Mouse (Mus musculus): ENCODE measurements around the gene Retreg1. TPM values are rescaled to one million over a fixed set of nuclear protein-coding genes. Genes with fewer than 3 reads are reported as not detected.
A peak's percentile ranks its signal among the peaks of the same experiment; 100 is the strongest.

Retreg1 gene
- total RNA-seq, 1 experiment, result 7.1 TPM

- Histone ChIP-seq H3K9ac (ENCODE audit: insufficient read depth, low read depth, low read length, poor library complexity, severe bottlenecking) (no peak overlapping the region), H3K27ac (ENCODE audit: insufficient read depth, low read depth, low read length, poor library complexity, severe bottlenecking) (no peak overlapping the region), H3K36me3 (ENCODE audit: control insufficient read depth, insufficient read depth, low read length, poor library complexity, severe bottlenecking) (peaks cover 92% of the 10 kb centered on the region), H3K9me3 (ENCODE audit: control insufficient read depth, insufficient read depth, low read depth, low read length) (no peaks in the 10 kb centered on the region), H3K4me3 (ENCODE audit: insufficient read depth in 1 of 2, low read depth in 1 of 2, low read length in 2 of 2, poor library complexity in 1 of 2, severe bottlenecking in 1 of 2) (no peak overlapping the region), H3K4me1 (ENCODE audit: control insufficient read depth in 2 of 2, insufficient read depth in 2 of 2, low read length in 2 of 2, poor library complexity in 1 of 2) (0 out of 4 replicates have a peak, but pooled peaks cover 0 to 2% of the 10 kb centered on the region in 2 experiments)
- peak; percentile 69 for DNase-seq (ENCODE audit: low read depth, low spot score)
- TF ChIP-seq CHD2 (IDR thresholded peaks at IDR 0.05; ENCODE audit: low read depth, low read length), result no peak
- TF ChIP-seq ZNF384 (IDR thresholded peaks at IDR 0.05; ENCODE audit: low read depth, low read length), result 0 out of 2 replicates have a peak, but pooled peaks have one; percentile 43
- no peak for TF ChIP-seq MAFK (IDR thresholded peaks at IDR 0.05; ENCODE audit: insufficient read depth, low read depth, low read length)
- TF ChIP-seq ZC3H11A (IDR thresholded peaks at IDR 0.05; ENCODE audit: borderline replicate concordance, low read depth, low read length), result no peak
- in situ Hi-C loops (cut with MboI; ENCODE audit: low sequenced_read_pairs in 2 of 2, unreplicated experiment in 2 of 2), result loop anchor here in 1 of 2 experiments (10.0 kb wide), 1 partner anchor 149 kb away; no protein-coding TSS in a partner anchor
Measured at GRCm38 (mm10) chr15:25805336-25806110, 37.5 kb upstream of the Retreg1 start.

DNA sequence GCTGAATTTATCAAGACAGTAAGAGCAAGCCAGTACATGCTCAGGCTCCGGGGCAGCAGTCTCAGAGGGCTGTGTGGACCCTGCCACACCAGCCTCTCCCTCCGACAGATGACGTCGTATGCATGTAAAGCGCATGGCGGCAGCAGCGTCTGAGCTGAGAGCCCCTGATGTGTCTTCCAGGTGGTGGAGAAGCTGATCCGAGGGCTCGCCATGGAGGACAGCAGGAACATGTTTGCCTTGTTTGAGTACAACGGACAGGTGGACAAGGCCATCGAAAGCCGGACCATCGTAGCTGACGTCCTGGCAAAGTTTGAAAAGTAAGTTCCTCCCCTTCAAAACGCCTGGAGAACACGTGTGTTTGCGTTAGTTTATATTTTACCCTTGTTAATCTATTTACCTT lies 36.6 kb upstream of the Retreg1 start:
- Histone ChIP-seq H3K4me3 (ENCODE audit: insufficient read depth in 1 of 2, low read depth in 1 of 2, low read length in 2 of 2, poor library complexity in 1 of 2, severe bottlenecking in 1 of 2) (no peak overlapping the region), H3K9me3 (ENCODE audit: control insufficient read depth, insufficient read depth, low read depth, low read length) (no peaks in the 10 kb centered on the region), H3K27ac (ENCODE audit: insufficient read depth, low read depth, low read length, poor library complexity, severe bottlenecking) (no peak overlapping the region), H3K4me1 (ENCODE audit: control insufficient read depth in 2 of 2, insufficient read depth in 2 of 2, low read length in 2 of 2, poor library complexity in 1 of 2) (0 out of 4 replicates have a peak, but pooled peaks cover 0 to 2% of the 10 kb centered on the region in 2 experiments), H3K9ac (ENCODE audit: insufficient read depth, low read depth, low read length, poor library complexity, severe bottlenecking) (no peak overlapping the region), H3K36me3 (ENCODE audit: control insufficient read depth, insufficient read depth, low read length, poor library complexity, severe bottlenecking) (peaks cover 92% of the 10 kb centered on the region)
- DNase-seq (ENCODE audit: low read depth, low spot score), result no peak
- no peak for TF ChIP-seq ZC3H11A (IDR thresholded peaks at IDR 0.05; ENCODE audit: borderline replicate concordance, low read depth, low read length)
- TF ChIP-seq ZNF384 (IDR thresholded peaks at IDR 0.05; ENCODE audit: low read depth, low read length), result no peak
- no peak for TF ChIP-seq HCFC1 (IDR thresholded peaks at IDR 0.05; ENCODE audit: borderline replicate concordance, insufficient read depth, low read length)
- no peak for TF ChIP-seq CHD2 (IDR thresholded peaks at IDR 0.05; ENCODE audit: low read depth, low read length)
- TF ChIP-seq MAFK (IDR thresholded peaks at IDR 0.05; ENCODE audit: insufficient read depth, low read depth, low read length), result no peak
- in situ Hi-C loops (cut with MboI; ENCODE audit: low sequenced_read_pairs in 2 of 2, unreplicated experiment in 2 of 2), result loop anchor here in 1 of 2 experiments (10.0 kb wide), 1 partner anchor 148 kb away; no protein-coding TSS in a partner anchor

DNA sequence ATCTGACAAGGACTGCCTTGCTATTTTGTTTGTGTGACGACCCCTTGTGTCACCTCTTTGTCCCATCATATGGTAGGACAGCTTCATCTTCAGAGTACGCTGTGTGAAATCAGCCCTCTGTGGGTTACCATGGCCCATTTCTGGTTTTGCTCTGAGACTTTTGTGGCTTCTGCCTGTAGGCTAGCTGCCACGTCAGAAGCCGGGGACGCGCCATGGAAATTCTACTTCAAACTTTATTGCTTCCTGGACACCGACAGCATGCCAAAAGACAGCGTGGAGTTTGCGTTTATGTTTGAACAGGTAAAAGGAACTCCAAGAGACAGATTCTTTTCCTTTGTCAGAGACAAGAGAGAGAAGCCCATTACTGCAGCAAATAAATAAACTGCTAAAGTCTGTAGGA lies 36.1 kb upstream of the Retreg1 start:
- in situ Hi-C loops (cut with MboI; ENCODE audit: low sequenced_read_pairs in 2 of 2, unreplicated experiment in 2 of 2), result loop anchor here in 1 of 2 experiments (10.0 kb wide), 1 partner anchor 148 kb away; no protein-coding TSS in a partner anchor
- H3K36me3 ChIP-seq (ENCODE audit: control insufficient read depth, insufficient read depth, low read length, poor library complexity, severe bottlenecking), result peaks cover 93% of the 10 kb centered on the region
- TF ChIP-seq ZC3H11A (IDR thresholded peaks at IDR 0.05; ENCODE audit: borderline replicate concordance, low read depth, low read length) (no peak), HCFC1 (IDR thresholded peaks at IDR 0.05; ENCODE audit: borderline replicate concordance, insufficient read depth, low read length) (no peak), ZNF384 (IDR thresholded peaks at IDR 0.05; ENCODE audit: low read depth, low read length) (no peak), CHD2 (IDR thresholded peaks at IDR 0.05; ENCODE audit: low read depth, low read length) (no peak), MAFK (IDR thresholded peaks at IDR 0.05; ENCODE audit: insufficient read depth, low read depth, low read length) (no peak)

DNA sequence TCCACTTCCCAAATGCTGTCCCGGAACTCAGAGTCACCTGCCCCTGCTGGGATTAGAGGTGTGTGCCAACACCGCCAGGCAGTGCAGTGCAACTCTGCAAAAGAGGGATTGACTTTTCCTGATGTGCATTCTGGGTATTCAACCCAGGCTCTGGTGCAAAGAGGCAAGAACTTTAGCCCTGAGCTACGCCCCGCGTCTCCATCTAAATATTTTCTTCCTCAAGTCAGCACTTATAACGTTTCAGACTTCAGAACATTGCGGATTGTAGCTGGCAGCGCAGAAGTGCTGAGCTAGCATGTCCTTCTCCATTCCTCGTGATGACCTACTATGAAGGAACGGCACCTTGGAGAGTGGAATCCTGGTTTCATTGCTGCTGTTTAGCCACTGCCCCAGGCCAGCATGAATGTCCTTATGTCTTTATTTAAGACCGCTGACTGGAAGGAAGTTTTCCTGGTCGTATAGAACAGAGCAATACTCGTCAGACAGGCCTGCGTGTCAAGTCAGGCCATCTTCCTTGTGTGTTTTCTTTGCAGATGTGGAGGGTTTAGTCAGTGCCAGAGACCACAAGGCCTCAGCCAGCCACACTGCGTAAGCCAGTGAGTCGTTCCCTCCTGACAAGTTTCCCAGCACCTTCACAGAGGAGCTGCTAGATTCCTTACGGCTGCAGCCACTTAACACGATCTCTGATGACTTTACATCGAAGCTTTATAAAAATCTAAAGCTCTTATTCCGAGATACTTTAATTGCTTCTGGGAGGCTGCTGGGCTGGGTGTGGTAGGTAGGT lies 34.1 kb upstream of the Retreg1 start:
- peaks cover 0 to 6% of the 10 kb centered on the region in 2 experiments; a peak in 1 of 4 replicates for H3K4me1 ChIP-seq (ENCODE audit: control insufficient read depth in 2 of 2, insufficient read depth in 2 of 2, low read length in 2 of 2, poor library complexity in 1 of 2)
- H3K9me3 ChIP-seq (ENCODE audit: control insufficient read depth, insufficient read depth, low read depth, low read length), result no peaks in the 10 kb centered on the region
- H3K27ac ChIP-seq (ENCODE audit: insufficient read depth, low read depth, low read length, poor library complexity, severe bottlenecking), result no peak overlapping the region
- peak; percentile 44; the same call in 1 of the 2 replicates for TF ChIP-seq MAFK (IDR thresholded peaks at IDR 0.05; ENCODE audit: insufficient read depth, low read depth, low read length)
- no peak for TF ChIP-seq CHD2 (IDR thresholded peaks at IDR 0.05; ENCODE audit: low read depth, low read length)
- peaks cover 86% of the 10 kb centered on the region for H3K36me3 ChIP-seq (ENCODE audit: control insufficient read depth, insufficient read depth, low read length, poor library complexity, severe bottlenecking)
- in situ Hi-C loops (cut with MboI; ENCODE audit: low sequenced_read_pairs in 2 of 2, unreplicated experiment in 2 of 2), result loop anchor here in 1 of 2 experiments (10.0 kb wide), 1 partner anchor 146 kb away; no protein-coding TSS in a partner anchor
- no peak for DNase-seq (ENCODE audit: low read depth, low spot score)
- no peak overlapping the region for H3K9ac ChIP-seq (ENCODE audit: insufficient read depth, low read depth, low read length, poor library complexity, severe bottlenecking)
- no peak overlapping the region for H3K4me3 ChIP-seq (ENCODE audit: insufficient read depth in 1 of 2, low read depth in 1 of 2, low read length in 2 of 2, poor library complexity in 1 of 2, severe bottlenecking in 1 of 2)

More for the DNA sequence above, 36.1 kb upstream of the Retreg1 start:
- no peak overlapping the region for H3K27ac ChIP-seq (ENCODE audit: insufficient read depth, low read depth, low read length, poor library complexity, severe bottlenecking)
- peaks cover 0 to 3% of the 10 kb centered on the region in 2 experiments; a peak in 1 of 4 replicates for H3K4me1 ChIP-seq (ENCODE audit: control insufficient read depth in 2 of 2, insufficient read depth in 2 of 2, low read length in 2 of 2, poor library complexity in 1 of 2)
- H3K9me3 ChIP-seq (ENCODE audit: control insufficient read depth, insufficient read depth, low read depth, low read length), result no peaks in the 10 kb centered on the region
- no peak overlapping the region for H3K9ac ChIP-seq (ENCODE audit: insufficient read depth, low read depth, low read length, poor library complexity, severe bottlenecking)
- H3K4me3 ChIP-seq (ENCODE audit: insufficient read depth in 1 of 2, low read depth in 1 of 2, low read length in 2 of 2, poor library complexity in 1 of 2, severe bottlenecking in 1 of 2), result no peak overlapping the region
- DNase-seq (ENCODE audit: low read depth, low spot score), result no peak
